In genomic region chr5:118175137-118175536, GRCm38 (mm10) we compare ENCODE assay signal across 12 mouse cellular contexts. TPM values are rescaled to one million over a fixed set of nuclear protein-coding genes. Genes with fewer than 3 reads are reported as not detected.
A peak's percentile ranks its signal among the peaks of the same experiment; 100 is the strongest.
DNase-seq lines count a peak whose midpoint lies in the region; ATAC-seq and TF ChIP-seq lines count a peak whose summit lies in the region.
"Had no signal": no experiment of that assay in that cellular context is flagged by ENCODE, and none has a peak within 500 bp of the region (broad histone marks: within the 10 kb centered on the region; RNA-seq: fewer than 3 reads in every experiment).

No protein-coding gene starts in this region.

- no peaks in the 10 kb centered on the region for H3K9me3 ChIP-seq in heart, embryonic 15.5 days (replicated peaks)
- peaks cover 5% of the 10 kb centered on the region; the same call in 1 of the 2 replicates for H3K9me3 ChIP-seq in hindbrain, embryonic 13.5 days

- H3K4me3 ChIP-seq in heart, embryonic 15.5 days: no peak overlapping the region
- no peak overlapping the region for H3K4me3 ChIP-seq in testis, adult 2 months (ENCODE audit: control insufficient read depth, low read depth, low read length)
- H3K4me3 ChIP-seq in hindbrain, embryonic 13.5 days: no peak overlapping the region

- no peak overlapping the region for H3K9ac ChIP-seq in heart, embryonic 15.5 days
- H3K9ac ChIP-seq in hindbrain, embryonic 13.5 days: no peak overlapping the region

- TF ChIP-seq POLR2A in testis, adult 2 months (IDR thresholded peaks at IDR 0.05; ENCODE audit: control insufficient read depth, low read depth, low read length): no peak

- peaks cover 22% of the 10 kb centered on the region for H3K4me1 ChIP-seq in heart, embryonic 15.5 days (replicated peaks)
- peaks cover 11% of the 10 kb centered on the region; the same call in 1 of the 2 replicates for H3K4me1 ChIP-seq in testis, adult 2 months (ENCODE audit: control insufficient read depth, insufficient read depth, low read length)
- H3K4me1 ChIP-seq in hindbrain, embryonic 13.5 days (replicated peaks): peaks cover 26% of the 10 kb centered on the region

- peaks cover 61% of the 10 kb centered on the region for H3K27me3 ChIP-seq in heart, embryonic 15.5 days
- H3K27me3 ChIP-seq in testis, adult 2 months (ENCODE audit: control insufficient read depth, insufficient read depth, low read length): no peaks in the 10 kb centered on the region; the same call in 1 of the 2 replicates
- peaks cover 68% of the 10 kb centered on the region for H3K27me3 ChIP-seq in hindbrain, embryonic 13.5 days

- no peak for ATAC-seq in heart, embryonic 15.5 days (replicated peaks; ENCODE audit: insufficient number of reproducible peaks, insufficient read depth, low FRiP score, low read depth)
- no peak for ATAC-seq in hindbrain, embryonic 13.5 days (ENCODE audit: low FRiP score)
- ATAC-seq: Patski had no signal

- intact Hi-C loops in heart, postnatal 36 days (cut with DNase I): no loop called here

- H3K4me2 ChIP-seq in heart, embryonic 15.5 days: peak overlapping the region; percentile 55; the same call in 1 of the 2 replicates
- H3K4me2 ChIP-seq in hindbrain, embryonic 13.5 days: peak overlapping the region; percentile 57; the same call in 1 of the 2 replicates

- H3K27ac ChIP-seq in heart, embryonic 15.5 days: no peak overlapping the region
- H3K27ac ChIP-seq in testis, adult 2 months (ENCODE audit: control insufficient read depth, insufficient read depth, low read depth, low read length): no peak overlapping the region
- no peak overlapping the region for H3K27ac ChIP-seq in hindbrain, embryonic 13.5 days

- peak; percentile 52; the same call in 1 of the 2 replicates for TF ChIP-seq CTCF in testis, adult 2 months (IDR thresholded peaks at IDR 0.05; ENCODE audit: control insufficient read depth, insufficient read depth, insufficient replicate concordance, low read depth, low read length)

- no peak for DNase-seq in heart, postnatal 36 days
- DNase-seq in testis, postnatal 14 days (ENCODE audit: low spot score): no peak
- DNase-seq in right cerebral cortex, postnatal 10 days (ENCODE audit: low spot score in 2 of 2): no peak
- DNase-seq in retina, embryonic 14.5 days (ENCODE audit: low spot score): no peak
- DNase-seq: kidney, adult 2 months; lung, postnatal 4 days; thymus, postnatal 14 days had no signal

- H3K36me3 ChIP-seq in heart, embryonic 15.5 days: no peaks in the 10 kb centered on the region
- no peaks in the 10 kb centered on the region for H3K36me3 ChIP-seq in testis, adult 2 months (ENCODE audit: control insufficient read depth, insufficient read depth, low read length)
- no peaks in the 10 kb centered on the region for H3K36me3 ChIP-seq in hindbrain, embryonic 13.5 days

- 14% methylated on average over 2 of the region's 2 CpGs for WGBS in heart, embryonic 15.5 days
- 14% methylated on average over 2 of the region's 2 CpGs for WGBS in hindbrain, embryonic 13.5 days

RNA-seq across cellular contexts. Expression of gene Hrk, which starts 10.7 kb away (rescaled TPM):
- 0.03 and 0.13 TPM in 2 replicates for polyA plus RNA-seq in heart, embryonic 15.5 days (2015; fragmentation: Nextera tagmentation; extraction: Ambion mirVana)
- under 1 TPM; 0.44 to 0.62 TPM for total RNA-seq in heart, postnatal 36 days (2021)
- polyA plus RNA-seq in testis, adult 2 months (2012; rRNA removed): 0.13 and 0.40 TPM in 2 replicates
- 2.3 and 2.6 TPM in 2 replicates for polyA plus RNA-seq in hindbrain, embryonic 13.5 days (2015; fragmentation: Nextera tagmentation; extraction: Ambion mirVana)
- total RNA-seq: neutrophil, adult 5-6 weeks had no signal

RNA-seq across cellular contexts. Expression of gene Fbxw8, which starts 19.9 kb away (rescaled TPM):
- 18.1 and 23.5 TPM in 2 replicates for polyA plus RNA-seq in heart, embryonic 15.5 days (2015; fragmentation: Nextera tagmentation; extraction: Ambion mirVana)
- 10 to 100 TPM; 39.0 to 42.7 TPM for total RNA-seq in heart, postnatal 36 days (2021)
- polyA plus RNA-seq in testis, adult 2 months (2012; rRNA removed): 19.6 and 21.6 TPM in 2 replicates
- 22.8 and 23.7 TPM in 2 replicates for polyA plus RNA-seq in hindbrain, embryonic 13.5 days (2015; fragmentation: Nextera tagmentation; extraction: Ambion mirVana)
